Mouse (Mus musculus) midbrain, embryonic 11.5 days (tissue): ENCODE measurements at regions not wholly inside any gene's neighbourhood (a gene's known extent, or its start where the extent isn't known, plus 50 kb on each side); places are given as distances from the start of the nearest gene placed in this dataset.
A peak's percentile ranks its signal among the peaks of the same experiment; 100 is the strongest.

ENCODE experiments used
- ATAC-seq: fragments of 200-750 bp; cut with Nextera tagmentation; 2 replicates; pipeline ENCODE4 v1.8.0; 2017; ENCODE audit warnings: moderate TSS enrichment, moderate library complexity; ENCODE audit not compliant: low FRiP score
- DNase-seq: peaks from one replicate; pipeline ENCODE4 v3.0.0; 2015; ENCODE audit warnings: low spot score; ENCODE audit errors: missing footprints
- H3K27ac ChIP-seq: fragments of 300-500 bp; sonication (generic); 2 replicates; pipeline ENCODE4 v1.5.1; 2014; ENCODE audit warnings: low read depth, low read length
- H3K27me3 ChIP-seq: fragments of 300-500 bp; sonication (generic); 2 replicates; pipeline ENCODE4 v1.6.1; 2014; ENCODE audit warnings: mild to moderate bottlenecking, low read length, moderate library complexity, mixed read lengths; ENCODE audit not compliant: control insufficient read depth, insufficient read depth
- H3K36me3 ChIP-seq: fragments of 300-500 bp; sonication (generic); 2 replicates; pipeline ENCODE4 v1.6.1; 2014; ENCODE audit warnings: mild to moderate bottlenecking, low read length, moderate library complexity, mixed read lengths; ENCODE audit not compliant: control insufficient read depth, insufficient read depth
- H3K4me1 ChIP-seq: fragments of 300-500 bp; sonication (generic); 2 replicates; pipeline ENCODE4 v1.6.1; 2014; ENCODE audit warnings: low read length; ENCODE audit not compliant: control insufficient read depth, insufficient read depth
- H3K4me2 ChIP-seq: fragments of 300-500 bp; sonication (generic); 2 replicates; pipeline ENCODE4 v1.6.1; 2014; ENCODE audit warnings: mild to moderate bottlenecking, moderate library complexity
- H3K4me3 ChIP-seq: fragments of 300-500 bp; sonication (generic); 2 replicates; pipeline ENCODE4 v1.5.1; 2014; ENCODE audit warnings: low read depth, low read length
- H3K9ac ChIP-seq: fragments of 300-500 bp; sonication (generic); 2 replicates; pipeline ENCODE4 v1.6.1; 2014; ENCODE audit warnings: low read length
- H3K9me3 ChIP-seq: fragments of 300-500 bp; sonication (generic); 2 replicates; pipeline ENCODE4 v1.6.1; 2016; ENCODE audit warnings: low read length; ENCODE audit not compliant: control insufficient read depth
- WGBS: fragments of 180-500 bp; shearing (Covaris S2); extraction: QIAGEN DNeasy Blood & Tissue Kit; methylation state at CpG from one replicate; pipeline ENCODE4 v1.1.7; 2014; 5-methylcytosine and 5-hydroxymethylcytosine counted together

DNA sequence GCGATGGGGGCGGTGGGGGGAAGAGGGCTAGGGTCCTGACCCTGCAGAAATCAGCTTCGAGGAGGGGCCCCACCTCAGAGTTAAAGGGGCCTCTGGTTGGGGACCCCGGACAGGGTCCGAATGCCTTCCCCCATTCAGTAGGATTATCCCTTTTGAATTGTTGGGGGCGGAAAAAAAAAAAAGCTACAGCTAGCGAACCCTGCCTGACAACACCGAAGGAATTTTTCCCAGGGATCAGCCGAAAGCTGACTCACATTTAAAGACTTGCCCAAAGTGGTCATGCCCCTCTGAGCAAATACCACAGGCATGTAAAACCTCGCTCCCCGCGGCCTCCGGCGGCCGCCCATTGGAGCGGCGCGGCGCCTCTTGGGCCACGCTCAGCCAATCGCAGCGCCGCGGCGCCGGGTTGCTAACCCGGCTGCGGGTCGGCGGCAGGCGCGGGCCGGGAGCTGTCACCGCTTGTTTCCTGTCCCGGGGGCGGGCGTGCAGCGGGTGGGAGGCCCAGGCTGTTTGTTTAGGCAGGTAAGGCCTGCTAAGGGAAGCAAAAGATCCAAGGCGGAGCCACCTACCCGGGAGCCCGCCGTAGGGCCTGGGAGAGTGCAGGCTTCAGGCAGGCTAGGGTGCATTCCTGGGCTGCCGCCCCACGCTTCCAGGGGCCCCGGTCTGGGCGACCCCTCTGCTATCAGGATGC, 116.5 kb upstream of the Parp11 start:
- peak overlapping the region; percentile 65 for H3K9ac ChIP-seq
- peak; percentile 96 for ATAC-seq
- peak overlapping the region; percentile 34 for H3K4me3 ChIP-seq
- peak overlapping the region; percentile 92 for H3K27ac ChIP-seq
- no peaks in the 10 kb centered on the region for H3K9me3 ChIP-seq
- 0% methylated on average over 46 of the region's 46 CpGs for WGBS
- no peaks in the 10 kb centered on the region for H3K36me3 ChIP-seq
- H3K27me3 ChIP-seq: no peaks in the 10 kb centered on the region
- peaks cover 28% of the 10 kb centered on the region for H3K4me1 ChIP-seq
- DNase-seq: peak; percentile 98
- H3K4me2 ChIP-seq: peak overlapping the region; percentile 71

DNA sequence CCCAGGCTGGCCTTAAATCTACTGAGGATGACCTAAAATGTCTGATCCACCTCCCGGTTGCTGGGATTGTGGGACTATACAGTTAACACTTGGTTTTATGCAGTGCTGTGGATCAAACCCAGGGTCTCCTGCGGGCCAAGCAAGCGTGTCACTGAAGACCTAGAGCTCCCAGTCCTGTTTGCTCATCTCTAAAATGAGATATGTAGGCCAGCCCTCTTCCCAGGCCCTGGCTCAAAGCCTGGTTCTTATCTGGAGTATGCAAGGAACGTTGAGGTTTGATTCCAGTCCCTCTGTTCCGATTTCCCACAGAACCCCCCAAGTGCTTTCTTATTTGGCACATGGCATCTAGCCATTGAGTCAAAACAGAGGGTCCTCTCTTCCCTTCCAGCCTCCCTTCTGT, 115.5 kb upstream of the Parp11 start:
- no peak overlapping the region for H3K9ac ChIP-seq
- no peak overlapping the region for H3K4me3 ChIP-seq
- no peaks in the 10 kb centered on the region for H3K36me3 ChIP-seq
- peak overlapping the region; percentile 71 for H3K4me2 ChIP-seq
- no peaks in the 10 kb centered on the region for H3K27me3 ChIP-seq
- H3K9me3 ChIP-seq: no peaks in the 10 kb centered on the region
- WGBS: 80% methylated on average over 5 of the region's 5 CpGs
- DNase-seq: peak; percentile 86
- peak overlapping the region; percentile 88 for H3K27ac ChIP-seq
- peaks cover 37% of the 10 kb centered on the region for H3K4me1 ChIP-seq
- ATAC-seq: no peak

DNA sequence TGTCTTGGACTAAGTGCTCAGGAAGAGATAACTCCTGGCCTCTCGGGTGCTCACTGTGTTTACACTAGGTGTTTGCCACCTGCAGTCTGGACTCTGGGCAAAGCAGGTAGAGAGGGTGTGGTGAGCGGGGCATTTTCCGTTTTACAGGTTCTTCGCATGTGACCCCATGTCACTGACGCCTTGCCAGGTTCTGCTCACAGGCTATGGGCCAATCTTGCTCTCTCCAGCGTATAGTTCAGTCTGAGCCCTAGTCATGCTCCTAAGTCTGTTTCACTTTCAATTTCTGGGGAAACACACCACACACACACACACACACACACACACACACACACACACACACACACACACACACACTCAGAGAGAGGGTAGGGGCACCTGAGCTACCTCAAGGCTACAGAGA, 112.4 kb upstream of the Parp11 start:
- Histone ChIP-seq H3K9me3 (no peaks in the 10 kb centered on the region), H3K4me2 (no peak overlapping the region), H3K27me3 (no peaks in the 10 kb centered on the region), H3K36me3 (no peaks in the 10 kb centered on the region), H3K4me3 (no peak overlapping the region), H3K9ac (no peak overlapping the region), H3K4me1 (peaks cover 49% of the 10 kb centered on the region), H3K27ac (no peak overlapping the region)
- 90% methylated on average over 6 of the region's 6 CpGs for WGBS
- ATAC-seq (no peak), DNase-seq (no peak)

DNA sequence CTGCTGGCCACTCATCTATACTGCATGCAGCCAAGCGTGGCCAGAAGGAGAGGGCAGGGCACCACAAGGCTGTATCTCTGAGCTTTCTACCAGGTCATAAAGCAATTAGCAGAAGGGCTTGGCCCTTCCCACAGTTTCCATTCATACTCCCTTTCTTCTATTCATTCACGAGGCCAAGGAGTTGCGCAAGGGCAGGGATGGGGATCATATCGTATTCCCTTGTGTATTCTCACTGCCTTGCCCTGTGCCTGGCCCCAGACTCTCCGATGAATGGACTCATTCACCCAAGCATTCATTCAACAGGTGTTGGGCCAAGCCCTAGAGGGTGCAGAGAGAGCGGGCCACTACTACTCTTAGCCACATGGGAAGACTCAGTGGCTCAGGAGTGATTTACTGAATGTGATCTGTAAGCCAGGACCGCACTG, 111.2 kb upstream of the Parp11 start:
- peaks cover 39% of the 10 kb centered on the region for H3K4me1 ChIP-seq
- WGBS: 42% methylated on average over 7 of the region's 7 CpGs
- peak overlapping the region; percentile 14 for H3K27ac ChIP-seq
- no peak overlapping the region for H3K4me3 ChIP-seq
- 0 out of 2 replicates have a peak overlapping the region, but pooled peaks have one; percentile 27 for H3K9ac ChIP-seq
- no peak overlapping the region for H3K4me2 ChIP-seq
- H3K27me3 ChIP-seq: no peaks in the 10 kb centered on the region
- H3K36me3 ChIP-seq: no peaks in the 10 kb centered on the region
- DNase-seq: peak; percentile 90
- H3K9me3 ChIP-seq: no peaks in the 10 kb centered on the region
- 0 out of 2 replicates have a peak, but pooled peaks have one; percentile 4 for ATAC-seq

DNA sequence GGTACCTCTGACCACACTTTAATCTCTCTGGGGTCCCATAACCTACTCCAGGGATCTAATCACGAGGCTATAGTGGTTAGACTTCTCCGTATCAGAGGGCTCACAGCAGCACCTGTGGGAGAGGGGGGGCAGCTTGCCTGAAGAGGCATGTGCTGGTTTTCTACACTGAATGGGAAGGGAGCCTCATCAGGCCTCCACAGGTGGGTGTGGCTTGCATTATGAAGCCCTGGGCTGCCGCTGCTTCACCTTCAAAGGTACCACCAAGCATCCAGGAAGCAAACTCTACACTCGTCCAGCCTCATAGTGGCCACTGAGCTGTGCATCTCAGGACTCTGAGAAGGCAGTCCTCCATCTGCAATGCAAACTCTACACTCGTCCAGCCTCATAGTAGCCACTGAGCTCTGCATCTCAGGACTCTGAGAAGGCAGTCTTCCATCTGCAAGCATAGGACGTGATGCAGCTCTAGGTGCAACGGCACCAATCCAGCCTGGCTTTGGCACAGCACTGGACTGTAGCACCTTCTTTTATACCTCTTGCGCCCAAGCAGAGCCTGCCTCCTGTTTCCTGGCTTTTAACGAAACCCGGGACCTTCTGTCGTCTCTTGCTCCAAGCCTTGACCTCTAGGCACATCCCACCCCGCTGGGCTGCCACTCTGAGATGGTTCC, 110.5 kb upstream of the Parp11 start:
- 9% methylated on average over 12 of the region's 12 CpGs for WGBS
- DNase-seq (peak; percentile 92), ATAC-seq (peak; percentile 31)
- Histone ChIP-seq H3K27me3 (no peaks in the 10 kb centered on the region), H3K4me3 (no peak overlapping the region), H3K9ac (peak overlapping the region; percentile 29), H3K36me3 (no peaks in the 10 kb centered on the region), H3K9me3 (no peaks in the 10 kb centered on the region), H3K4me1 (peaks cover 37% of the 10 kb centered on the region), H3K27ac (peak overlapping the region; percentile 97), H3K4me2 (peak overlapping the region; percentile 34)

DNA sequence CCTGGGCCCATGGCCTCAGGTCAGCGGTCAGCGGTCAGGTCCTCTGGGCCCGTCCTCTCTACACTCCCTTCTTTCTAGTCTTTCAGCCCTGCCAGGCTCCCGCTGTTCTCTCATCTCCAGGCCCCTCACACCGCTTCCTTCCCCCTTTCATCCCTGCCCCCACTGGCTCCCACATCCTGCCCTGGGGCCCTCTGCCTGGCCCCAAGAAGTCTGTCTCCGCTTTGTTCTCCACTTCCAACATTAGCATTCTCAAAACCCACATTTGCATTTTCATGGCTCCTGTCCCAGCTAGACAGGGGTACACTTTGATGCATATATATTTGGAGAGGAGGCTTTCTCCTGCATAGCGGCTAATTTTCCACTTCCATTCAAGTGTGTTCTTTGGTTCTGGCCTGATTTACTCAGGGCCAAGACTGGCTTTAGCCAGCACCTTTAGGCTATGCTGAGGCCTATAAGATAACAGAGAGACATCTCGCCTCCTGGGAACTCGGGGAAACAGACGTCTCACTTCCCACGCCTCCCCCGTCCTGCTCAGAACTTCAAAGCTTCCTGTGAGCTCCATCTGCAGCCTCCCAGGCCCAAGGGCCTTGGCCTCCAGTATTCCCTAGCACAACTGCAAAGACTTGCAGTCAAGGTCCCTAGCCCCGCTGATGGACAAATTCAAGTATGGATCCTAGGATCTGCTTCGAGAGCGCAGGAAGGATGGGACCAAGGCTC, 109.8 kb upstream of the Parp11 start:
- WGBS: 3% methylated on average over 15 of the region's 15 CpGs
- H3K4me2 ChIP-seq: peak overlapping the region; percentile 34
- peaks cover 37% of the 10 kb centered on the region for H3K4me1 ChIP-seq
- H3K36me3 ChIP-seq: no peaks in the 10 kb centered on the region
- H3K9ac ChIP-seq: peak overlapping the region; percentile 60
- ATAC-seq (peak; percentile 86), DNase-seq (peak; percentile 96)
- peak overlapping the region; percentile 97 for H3K27ac ChIP-seq
- no peaks in the 10 kb centered on the region for H3K9me3 ChIP-seq
- H3K27me3 ChIP-seq: no peaks in the 10 kb centered on the region
- no peak overlapping the region for H3K4me3 ChIP-seq

DNA sequence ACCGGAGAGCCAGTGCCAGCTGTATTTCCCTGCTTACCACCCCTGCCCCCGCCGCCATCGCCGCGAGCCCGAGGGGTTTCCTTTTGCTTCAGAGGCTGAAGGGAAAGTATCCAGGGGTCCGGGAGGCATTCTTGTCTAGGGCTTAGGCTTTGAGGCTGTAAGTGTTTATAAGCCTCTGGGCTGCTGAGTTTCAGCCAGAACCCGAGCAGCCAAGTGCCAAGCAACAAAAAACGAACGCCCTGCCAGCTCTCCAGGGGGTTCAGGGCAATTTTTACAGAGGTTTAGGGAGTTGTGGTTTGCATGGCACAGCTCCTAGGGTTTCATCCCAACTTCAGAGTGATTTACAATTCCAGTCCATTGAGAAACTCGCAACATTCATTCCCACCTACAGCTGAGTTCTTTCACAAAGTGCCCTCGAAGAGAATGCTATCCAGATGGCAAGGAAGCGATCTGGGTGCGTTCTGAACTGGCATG, 109.2 kb upstream of the Parp11 start:
- Histone ChIP-seq H3K4me2 (peak overlapping the region; percentile 34), H3K9ac (peak overlapping the region; percentile 60), H3K4me3 (no peak overlapping the region), H3K27me3 (no peaks in the 10 kb centered on the region), H3K27ac (peak overlapping the region; percentile 97), H3K36me3 (no peaks in the 10 kb centered on the region), H3K4me1 (peaks cover 36% of the 10 kb centered on the region), H3K9me3 (no peaks in the 10 kb centered on the region)
- ATAC-seq (no peak; the same call in 1 of the 2 replicates), DNase-seq (no peak)
- 12% methylated on average over 15 of the region's 15 CpGs for WGBS

DNA sequence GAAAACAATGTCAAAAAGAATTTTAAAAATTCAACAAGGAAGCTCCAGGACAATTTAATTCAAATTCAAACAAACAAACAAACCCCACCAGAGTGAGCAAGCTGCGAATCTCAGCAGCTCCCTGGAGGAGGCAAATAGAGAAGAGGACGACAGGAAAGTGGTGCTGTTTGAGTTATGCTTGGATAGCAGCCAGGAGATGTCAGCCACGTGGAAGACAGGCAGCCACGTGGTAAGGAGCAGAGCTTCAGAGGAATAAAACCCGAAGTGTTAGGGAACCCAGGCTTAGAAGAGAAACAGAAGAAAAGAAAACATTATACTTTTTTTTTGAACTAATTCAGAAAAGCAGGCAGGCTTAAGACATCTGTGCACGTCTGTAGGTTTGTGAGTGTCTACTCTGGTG, 108.2 kb upstream of the Parp11 start:
- Histone ChIP-seq H3K27ac (no peak overlapping the region), H3K36me3 (no peaks in the 10 kb centered on the region), H3K4me2 (no peak overlapping the region), H3K4me1 (peaks cover 36% of the 10 kb centered on the region), H3K9me3 (no peaks in the 10 kb centered on the region), H3K9ac (no peak overlapping the region), H3K27me3 (no peaks in the 10 kb centered on the region), H3K4me3 (no peak overlapping the region)
- 34% methylated on average over 6 of the region's 6 CpGs for WGBS
- no peak for ATAC-seq
- DNase-seq: no peak

DNA sequence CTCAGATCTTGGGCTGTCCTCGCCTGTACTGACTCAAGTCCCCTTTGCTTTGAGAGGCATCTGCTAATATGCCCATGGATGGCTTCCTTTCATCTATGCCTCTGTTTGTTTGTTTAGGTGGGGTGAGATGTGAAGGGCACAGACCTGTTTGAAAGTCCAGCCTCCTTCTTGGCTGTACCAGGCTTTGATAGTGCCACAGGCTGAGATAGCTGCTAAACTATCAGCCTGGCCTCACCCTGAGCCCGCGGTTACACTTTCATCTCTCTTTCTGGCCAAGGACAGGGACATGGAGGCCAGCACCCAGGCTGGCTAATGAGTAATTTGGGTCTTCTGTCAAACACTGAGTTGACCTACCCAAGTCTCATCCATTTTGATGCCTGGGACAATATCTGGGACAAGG, 105.0 kb upstream of the Parp11 start:
- WGBS: 96% methylated on average over 3 of the region's 3 CpGs
- Histone ChIP-seq H3K4me2 (no peak overlapping the region), H3K4me3 (no peak overlapping the region), H3K27me3 (no peaks in the 10 kb centered on the region; the same call in 1 of the 2 replicates), H3K27ac (no peak overlapping the region), H3K4me1 (peaks cover 19% of the 10 kb centered on the region), H3K9me3 (no peaks in the 10 kb centered on the region), H3K9ac (no peak overlapping the region), H3K36me3 (no peaks in the 10 kb centered on the region)
- ATAC-seq: no peak
- no peak for DNase-seq
